Comparison of ENCODE assay signal across 28 mouse cellular contexts in the genomic region with DNA sequence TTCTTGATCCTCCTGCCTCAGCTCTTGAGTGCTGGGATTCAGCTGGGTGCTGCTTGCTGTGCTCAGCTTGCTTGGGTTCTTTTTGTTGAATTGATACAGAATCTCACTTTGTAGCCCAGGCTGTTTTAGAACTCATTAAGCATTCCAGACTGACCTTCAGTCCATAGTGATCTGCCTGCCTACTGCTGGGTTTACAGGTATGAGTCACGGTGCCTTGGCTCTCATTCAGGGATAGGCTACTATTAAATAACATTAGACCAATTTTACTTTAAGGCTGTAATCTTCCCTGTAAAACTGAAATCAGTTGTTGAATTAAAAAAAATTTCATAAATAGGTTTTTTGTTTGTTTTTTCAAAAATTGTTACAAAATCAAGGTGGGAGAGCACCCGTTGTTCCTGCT. TPM values are rescaled to one million over a fixed set of nuclear protein-coding genes. Genes with fewer than 3 reads are reported as not detected.
DNase-seq lines count a peak whose midpoint lies in the region; ATAC-seq lines count a peak whose summit lies in the region.
"Had no signal": no experiment of that assay in that cellular context is flagged by ENCODE, and none has a peak within 500 bp of the region (broad histone marks: within the 10 kb centered on the region; RNA-seq: fewer than 3 reads in every experiment).

No protein-coding gene starts in this region.

- H3K4me3 ChIP-seq in midbrain, embryonic 11.5 days (ENCODE audit: low read depth, low read length), result no peak overlapping the region
- H3K4me3 ChIP-seq in midbrain, embryonic 16.5 days (ENCODE audit: low read depth, low read length), result no peak overlapping the region
- H3K4me3 ChIP-seq: embryonic facial prominence, embryonic 12.5 days; embryonic facial prominence, embryonic 15.5 days; heart, embryonic 12.5 days; heart, embryonic 15.5 days; hindbrain, embryonic 10.5 days; hindbrain, embryonic 13.5 days; intestine, embryonic 15.5 days had no signal

- no peaks in the 10 kb centered on the region; the same call in 1 of the 2 replicates for H3K4me1 ChIP-seq in midbrain, embryonic 11.5 days (ENCODE audit: control insufficient read depth, insufficient read depth, low read length)
- H3K4me1 ChIP-seq in midbrain, embryonic 16.5 days (ENCODE audit: control insufficient read depth, insufficient read depth, low read length), result no peaks in the 10 kb centered on the region

- H3K9ac ChIP-seq in midbrain, embryonic 11.5 days (ENCODE audit: low read length), result no peak overlapping the region
- H3K9ac ChIP-seq in midbrain, embryonic 16.5 days (ENCODE audit: low read depth, low read length), result no peak overlapping the region
- H3K9ac ChIP-seq: embryonic facial prominence, embryonic 12.5 days; embryonic facial prominence, embryonic 15.5 days; forebrain, postnatal 0 days; heart, embryonic 12.5 days; heart, embryonic 15.5 days; hindbrain, embryonic 13.5 days; intestine, embryonic 15.5 days had no signal

- no peaks in the 10 kb centered on the region for H3K9me3 ChIP-seq in midbrain, embryonic 11.5 days (ENCODE audit: control insufficient read depth, low read length)
- H3K9me3 ChIP-seq in midbrain, embryonic 16.5 days (replicated peaks; ENCODE audit: control insufficient read depth, low read length, poor library complexity, severe bottlenecking), result no peaks in the 10 kb centered on the region
- H3K9me3 ChIP-seq: embryonic facial prominence, embryonic 12.5 days; embryonic facial prominence, embryonic 15.5 days; heart, embryonic 12.5 days; heart, embryonic 15.5 days; hindbrain, embryonic 10.5 days; hindbrain, embryonic 13.5 days; intestine, embryonic 15.5 days had no signal

- WGBS in midbrain, embryonic 11.5 days, result 97% methylated on average over 2 of the region's 2 CpGs
- WGBS in midbrain, embryonic 16.5 days, result 98% methylated on average over 2 of the region's 2 CpGs

- no peaks in the 10 kb centered on the region for H3K36me3 ChIP-seq in midbrain, embryonic 11.5 days (ENCODE audit: control insufficient read depth, insufficient read depth, low read length)
- no peaks in the 10 kb centered on the region for H3K36me3 ChIP-seq in midbrain, embryonic 16.5 days (ENCODE audit: control insufficient read depth, insufficient read depth, low read length)
- H3K36me3 ChIP-seq: embryonic facial prominence, embryonic 12.5 days; embryonic facial prominence, embryonic 15.5 days; heart, embryonic 12.5 days; heart, embryonic 15.5 days; hindbrain, embryonic 10.5 days; hindbrain, embryonic 13.5 days; intestine, embryonic 15.5 days had no signal

- peak; percentile 45 for DNase-seq in adrenal gland, postnatal 10 days
- DNase-seq in adrenal gland, adult 8-10 months, result no peak
- peak; percentile 14 for DNase-seq in midbrain, embryonic 11.5 days (ENCODE audit: low spot score, missing footprints)
- DNase-seq in adrenal gland, postnatal 14 days, result peak; percentile 52
- DNase-seq in brain, adult 2 months (ENCODE audit: low read depth, low spot score), result peak; percentile 10
- no peak for DNase-seq in right cerebral cortex, postnatal 4 days
- DNase-seq: cerebellum, adult 11 months; cerebellum, adult 2 months; cerebellum, adult 9-11 months; cerebellum, postnatal 25 days; forebrain, postnatal 0 days; gastrocnemius, postnatal 10 days; gastrocnemius, postnatal 36 days; heart, postnatal 10 days; heart, postnatal 36 days; kidney, adult 11 months had no signal

- no peak overlapping the region for H3K4me2 ChIP-seq in midbrain, embryonic 11.5 days
- H3K4me2 ChIP-seq in midbrain, embryonic 16.5 days (ENCODE audit: low read length), result no peak overlapping the region
- H3K4me2 ChIP-seq: embryonic facial prominence, embryonic 12.5 days; embryonic facial prominence, embryonic 15.5 days; heart, embryonic 12.5 days; heart, embryonic 15.5 days; hindbrain, embryonic 13.5 days; intestine, embryonic 15.5 days had no signal

- no peaks in the 10 kb centered on the region for H3K27me3 ChIP-seq in midbrain, embryonic 11.5 days (ENCODE audit: control insufficient read depth, insufficient read depth, low read length)
- no peaks in the 10 kb centered on the region for H3K27me3 ChIP-seq in midbrain, embryonic 16.5 days (ENCODE audit: control insufficient read depth, insufficient read depth, low read depth, low read length)
- H3K27me3 ChIP-seq: embryonic facial prominence, embryonic 12.5 days; embryonic facial prominence, embryonic 15.5 days; heart, embryonic 12.5 days; heart, embryonic 15.5 days; intestine, embryonic 15.5 days; Patski had no signal

- no peak overlapping the region for H3K27ac ChIP-seq in midbrain, embryonic 11.5 days (ENCODE audit: low read depth, low read length)
- no peak overlapping the region for H3K27ac ChIP-seq in midbrain, embryonic 16.5 days (ENCODE audit: low read length)
- H3K27ac ChIP-seq: embryonic facial prominence, embryonic 12.5 days; embryonic facial prominence, embryonic 15.5 days; heart, embryonic 15.5 days; hindbrain, embryonic 10.5 days; hindbrain, embryonic 13.5 days; intestine, embryonic 15.5 days had no signal

- ATAC-seq in midbrain, embryonic 11.5 days (ENCODE audit: low FRiP score), result no peak
- ATAC-seq in midbrain, embryonic 16.5 days, result no peak
- no peak for ATAC-seq in megakaryocyte progenitor cell, adult 5-6 weeks (replicated peaks; ENCODE audit: poor library complexity)
- ATAC-seq: forebrain, embryonic 14.5 days; forebrain, postnatal 0 days; hindbrain, embryonic 16.5 days; intestine, embryonic 15.5 days; Patski had no signal

RNA-seq across cellular contexts. Expression of a gene that starts 4.2 kb away (rescaled TPM):
- total RNA-seq in adrenal gland, postnatal 10 days (2021), result 10 to 100 TPM; 46.8 to 78.3 TPM
- 10 to 100 TPM; 44.7 to 90.5 (median 59.6) TPM for total RNA-seq in adrenal gland, adult 8-10 months (2022)
- polyA plus RNA-seq in midbrain, embryonic 11.5 days (2014; fragmentation: Nextera tagmentation; extraction: Ambion mirVana), result 79.1 and 80.1 TPM in 2 replicates
- polyA plus RNA-seq in midbrain, embryonic 16.5 days (2015; fragmentation: Nextera tagmentation; extraction: Ambion mirVana), result 41.4 and 51.6 TPM in 2 replicates
- total RNA-seq in adrenal gland, postnatal 14 days (2021), result 61.7 and 63.1 TPM in 2 replicates
- 4.3 and 5.1 TPM in 2 replicates for total RNA-seq in megakaryocyte progenitor cell, adult 5-6 weeks (2015)
- total RNA-seq in megakaryocyte progenitor cell, adult 5-6 weeks (2017), result 6.8 TPM in 2 replicates

Comparison
In these comparisons a context has a peak if more than half of its experiments do, and no peak if none do; other contexts are left out.
1. DNase-seq: peak in adrenal gland, postnatal 10 days (single experiment), midbrain, embryonic 11.5 days (single experiment), adrenal gland, postnatal 14 days (single experiment) and brain, adult 2 months (single experiment); none in adrenal gland, adult 8-10 months (single experiment) and right cerebral cortex, postnatal 4 days (single experiment).